Mouse (Mus musculus): ENCODE measurements around the gene Dph1. TPM values are rescaled to one million over a fixed set of nuclear protein-coding genes. Genes with fewer than 3 reads are reported as not detected.

The Dph1 gene
- polyA plus RNA-seq, 1 experiment from 2014 or later = 12.3 TPM

DNA sequence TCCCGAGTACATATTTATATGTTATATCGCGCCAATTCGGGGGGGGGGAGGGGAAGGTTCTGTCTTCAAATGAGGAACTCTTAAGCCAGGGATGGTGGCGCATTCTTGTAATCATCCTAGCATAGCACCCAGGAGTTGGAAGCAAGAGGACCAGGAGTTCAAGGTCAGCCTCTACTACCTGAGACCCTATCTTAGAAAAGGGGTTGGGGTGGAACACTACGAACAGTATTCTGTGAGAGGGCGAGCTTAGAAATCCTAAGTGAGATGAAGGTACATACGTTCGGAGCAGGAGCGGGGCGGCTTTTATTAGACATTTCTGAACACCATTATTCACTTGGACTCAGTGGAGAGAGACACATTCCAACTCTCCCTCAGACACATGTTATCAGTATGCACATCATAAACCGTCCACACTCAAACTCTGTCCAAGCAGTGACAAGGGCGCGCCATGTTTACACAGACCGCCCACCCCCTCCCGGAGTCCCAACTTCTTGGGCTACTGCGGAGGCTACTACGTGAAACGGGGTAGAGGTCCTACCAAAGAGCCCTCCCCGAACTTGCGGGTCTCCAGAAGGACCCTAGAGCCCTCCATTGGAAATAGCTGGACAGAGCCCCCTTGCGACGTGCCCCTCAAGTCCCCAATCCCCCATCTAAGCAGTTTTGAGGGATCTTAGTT is 21.5 kb downstream of the Dph1 start, which contains the start of gene Hic1:
TSS of gene Hic1 (minus strand) at position 115 of the 676 bp plus-strand sequence.
- peak within 1 kb of the TSS; percentile 72 for H3K9ac ChIP-seq (ENCODE audit: low read depth, low read length)
- peak within 1 kb of the TSS; percentile 67 for H3K4me3 ChIP-seq (ENCODE audit: low read depth, low read length)
- H3K4me2 ChIP-seq (replicated peaks; ENCODE audit: low read depth) = peak within 1 kb of the TSS; percentile 91
- no peaks in the 10 kb centered on the region for H3K9me3 ChIP-seq (ENCODE audit: control insufficient read depth)
- peak within 1 kb of the TSS; percentile 84 for H3K27ac ChIP-seq (ENCODE audit: low read depth, low read length)
- WGBS = 2% methylated on average over 23 of the region's 23 CpGs
- ATAC-seq = no peak
- peaks cover 9% of the 10 kb centered on the region; the same call in 1 of the 2 replicates for H3K36me3 ChIP-seq (ENCODE audit: control insufficient read depth, insufficient read depth)
- peaks cover 62% of the 10 kb centered on the region for H3K27me3 ChIP-seq (replicated peaks; ENCODE audit: control insufficient read depth, insufficient read depth, low read length)
- TF ChIP-seq CTCF (IDR thresholded peaks at IDR 0.05; ENCODE audit: low read depth) = no peak
- H3K4me1 ChIP-seq (replicated peaks; ENCODE audit: control insufficient read depth, insufficient read depth, low read length) = peaks cover 12% of the 10 kb centered on the region

DNA sequence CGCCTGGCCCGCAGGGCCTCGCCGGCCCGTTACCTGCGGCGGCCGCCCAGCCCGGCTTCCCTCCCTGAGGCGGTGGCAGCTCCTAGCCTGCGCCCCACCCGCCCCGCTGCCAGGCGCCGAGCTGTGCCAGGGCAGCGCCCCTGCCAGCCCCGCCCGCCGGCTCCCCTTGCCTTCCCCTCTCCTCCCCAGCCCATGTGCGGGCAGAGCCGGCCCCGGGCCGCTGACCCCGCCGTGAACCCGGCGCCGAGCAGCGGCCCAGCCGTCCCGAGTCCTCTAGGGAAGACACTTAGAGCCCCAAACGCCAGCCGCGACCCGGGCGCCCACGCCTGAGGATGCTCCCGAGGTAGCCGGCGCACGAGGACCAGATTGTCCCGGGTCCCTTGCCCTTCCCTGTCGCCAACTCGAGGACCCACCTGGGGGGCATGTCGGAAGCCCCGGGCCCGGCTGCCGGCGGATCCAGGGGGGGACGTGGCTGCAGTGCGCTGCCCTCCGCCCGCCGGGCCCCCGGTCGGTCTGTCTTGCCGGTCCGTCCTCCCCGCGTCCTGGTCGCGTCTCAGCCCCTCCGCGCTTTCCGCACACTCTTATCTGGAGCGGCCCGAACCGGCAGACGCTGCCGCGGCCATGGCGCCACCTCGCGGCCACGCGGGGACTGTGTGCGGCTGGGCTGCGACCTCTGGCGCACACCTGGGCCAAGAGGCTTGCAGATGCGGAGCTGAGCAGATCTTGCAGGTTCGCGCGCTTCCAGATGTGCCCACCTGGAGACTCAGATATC is 22.3 kb downstream of the Dph1 start:
- peaks cover 62% of the 10 kb centered on the region for H3K27me3 ChIP-seq (replicated peaks; ENCODE audit: control insufficient read depth, insufficient read depth, low read length)
- peaks cover 11% of the 10 kb centered on the region for H3K4me1 ChIP-seq (replicated peaks; ENCODE audit: control insufficient read depth, insufficient read depth, low read length)
- WGBS = under 1% methylated on average over 77 of the region's 83 CpGs
- peak overlapping the region; percentile 84 for H3K27ac ChIP-seq (ENCODE audit: low read depth, low read length)
- H3K36me3 ChIP-seq (ENCODE audit: control insufficient read depth, insufficient read depth) = peaks cover 16% of the 10 kb centered on the region; the same call in 1 of the 2 replicates
- ATAC-seq = peak; percentile 23; the same call in 1 of the 2 replicates
- H3K9me3 ChIP-seq (ENCODE audit: control insufficient read depth) = no peaks in the 10 kb centered on the region
- H3K4me3 ChIP-seq (ENCODE audit: low read depth, low read length) = peak overlapping the region; percentile 67
- TF ChIP-seq CTCF (IDR thresholded peaks at IDR 0.05; ENCODE audit: low read depth) = peak; percentile 99
- peak overlapping the region; percentile 72 for H3K9ac ChIP-seq (ENCODE audit: low read depth, low read length)
- peak overlapping the region; percentile 91 for H3K4me2 ChIP-seq (replicated peaks; ENCODE audit: low read depth)

DNA sequence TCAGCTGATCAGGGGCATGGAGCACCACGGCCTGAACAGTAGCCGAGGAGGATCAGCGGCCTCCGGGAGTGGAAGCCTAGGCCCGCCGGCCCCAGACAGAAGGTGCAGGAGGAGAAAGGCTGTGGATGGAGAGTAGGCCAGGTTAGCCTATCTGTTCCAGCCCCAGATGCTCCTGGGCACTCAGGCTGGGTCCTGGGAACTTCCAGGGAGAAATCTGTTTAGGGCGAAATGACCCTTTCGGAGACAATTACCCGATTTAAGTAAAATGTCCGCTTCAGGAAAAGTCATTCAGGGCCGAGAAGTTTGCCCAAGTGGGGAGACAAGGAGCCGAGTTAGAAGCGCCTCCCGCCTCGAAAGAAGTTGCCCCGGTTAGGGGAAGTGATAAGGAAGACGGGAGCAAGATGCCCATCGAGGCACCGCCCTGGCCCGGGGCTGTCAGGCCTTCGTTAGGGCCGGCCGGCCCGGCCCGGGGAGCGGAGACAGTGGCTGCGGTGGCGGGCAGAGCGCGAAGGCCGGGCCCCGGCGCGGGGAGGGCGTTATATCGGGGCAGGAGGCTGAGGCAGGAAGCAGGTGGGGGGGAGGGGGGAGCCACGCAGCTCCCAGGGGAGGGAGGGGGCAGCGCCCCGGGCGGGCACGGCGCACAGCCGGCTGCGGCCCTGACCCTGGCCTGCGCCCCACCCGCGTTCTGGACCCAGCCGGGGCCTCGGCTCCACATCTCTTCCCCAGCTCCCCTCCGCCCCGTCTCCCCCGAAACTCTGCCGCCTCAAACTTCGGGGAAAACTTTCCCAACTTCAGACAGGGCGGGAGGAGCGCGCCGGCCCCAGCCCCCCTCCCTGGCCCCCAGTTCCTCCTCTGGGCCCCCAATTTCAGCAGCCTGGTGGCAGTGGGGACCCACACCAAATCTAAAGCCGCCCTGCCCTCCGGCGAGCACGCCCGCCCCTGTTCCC is 23.1 kb downstream of the Dph1 start:
- Histone ChIP-seq H3K9me3 (ENCODE audit: control insufficient read depth) (no peaks in the 10 kb centered on the region), H3K36me3 (ENCODE audit: control insufficient read depth, insufficient read depth) (peaks cover 24% of the 10 kb centered on the region), H3K4me2 (replicated peaks; ENCODE audit: low read depth) (peak overlapping the region; percentile 91), H3K4me1 (replicated peaks; ENCODE audit: control insufficient read depth, insufficient read depth, low read length) (peaks cover 9% of the 10 kb centered on the region), H3K9ac (ENCODE audit: low read depth, low read length) (peak overlapping the region; percentile 72), H3K27me3 (replicated peaks; ENCODE audit: control insufficient read depth, insufficient read depth, low read length) (peaks cover 57% of the 10 kb centered on the region), H3K27ac (ENCODE audit: low read depth, low read length) (peak overlapping the region; percentile 84), H3K4me3 (ENCODE audit: low read depth, low read length) (peak overlapping the region; percentile 67)
- no peak for TF ChIP-seq CTCF (IDR thresholded peaks at IDR 0.05; ENCODE audit: low read depth)
- no peak for ATAC-seq
- 14% methylated on average over 60 of the region's 63 CpGs for WGBS

DNA sequence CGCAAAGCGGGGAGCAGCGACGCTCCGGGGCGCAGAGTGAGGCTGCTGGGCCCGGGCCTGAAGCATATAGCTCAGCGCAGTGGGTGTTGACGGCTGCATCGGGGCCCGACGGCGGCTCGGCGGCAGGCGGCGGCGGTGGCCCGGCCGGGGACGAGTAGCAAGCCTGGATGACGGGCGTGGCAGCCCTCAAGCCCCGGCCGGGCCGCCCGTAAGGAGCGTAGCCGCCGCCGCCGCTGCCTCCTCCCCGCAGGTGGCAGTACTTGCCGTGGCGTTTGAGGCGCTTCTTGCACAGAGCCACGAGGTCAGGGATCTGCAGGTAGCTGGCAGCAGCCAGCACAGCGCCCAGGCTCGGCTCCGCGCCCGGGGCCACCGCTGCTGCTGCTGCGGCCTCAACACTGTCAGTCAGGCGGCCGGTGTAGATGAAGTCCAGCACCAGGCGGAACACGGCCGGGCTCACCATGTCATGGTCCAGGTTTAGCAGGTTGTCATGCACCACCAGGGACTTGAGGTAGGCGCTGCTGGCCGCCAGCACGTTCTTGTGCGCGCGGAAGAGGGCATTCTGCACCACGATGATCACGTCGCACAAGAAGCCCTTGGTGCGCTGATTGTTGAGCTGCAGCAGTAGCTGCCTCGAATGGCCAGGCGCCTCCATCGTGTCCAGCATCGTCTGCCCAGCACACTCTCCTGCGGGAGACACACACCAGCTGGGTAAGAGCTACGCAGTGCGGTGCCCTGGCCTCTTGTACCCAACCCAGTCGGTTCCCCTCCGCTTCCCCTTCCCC is 24.0 kb downstream of the Dph1 start:
- no peak for ATAC-seq
- Histone ChIP-seq H3K4me1 (replicated peaks; ENCODE audit: control insufficient read depth, insufficient read depth, low read length) (peaks cover 4% of the 10 kb centered on the region), H3K4me2 (replicated peaks; ENCODE audit: low read depth) (peak overlapping the region; percentile 91), H3K36me3 (ENCODE audit: control insufficient read depth, insufficient read depth) (peaks cover 31% of the 10 kb centered on the region), H3K27me3 (replicated peaks; ENCODE audit: control insufficient read depth, insufficient read depth, low read length) (peaks cover 49% of the 10 kb centered on the region), H3K27ac (ENCODE audit: low read depth, low read length) (0 out of 2 replicates have a peak overlapping the region, but pooled peaks have one; percentile 84), H3K9me3 (ENCODE audit: control insufficient read depth) (no peaks in the 10 kb centered on the region), H3K9ac (ENCODE audit: low read depth, low read length) (peak overlapping the region; percentile 72), H3K4me3 (ENCODE audit: low read depth, low read length) (peak overlapping the region; percentile 67)
- 6% methylated on average over 57 of the region's 68 CpGs for WGBS
- TF ChIP-seq CTCF (IDR thresholded peaks at IDR 0.05; ENCODE audit: low read depth) = peak; percentile 46

DNA sequence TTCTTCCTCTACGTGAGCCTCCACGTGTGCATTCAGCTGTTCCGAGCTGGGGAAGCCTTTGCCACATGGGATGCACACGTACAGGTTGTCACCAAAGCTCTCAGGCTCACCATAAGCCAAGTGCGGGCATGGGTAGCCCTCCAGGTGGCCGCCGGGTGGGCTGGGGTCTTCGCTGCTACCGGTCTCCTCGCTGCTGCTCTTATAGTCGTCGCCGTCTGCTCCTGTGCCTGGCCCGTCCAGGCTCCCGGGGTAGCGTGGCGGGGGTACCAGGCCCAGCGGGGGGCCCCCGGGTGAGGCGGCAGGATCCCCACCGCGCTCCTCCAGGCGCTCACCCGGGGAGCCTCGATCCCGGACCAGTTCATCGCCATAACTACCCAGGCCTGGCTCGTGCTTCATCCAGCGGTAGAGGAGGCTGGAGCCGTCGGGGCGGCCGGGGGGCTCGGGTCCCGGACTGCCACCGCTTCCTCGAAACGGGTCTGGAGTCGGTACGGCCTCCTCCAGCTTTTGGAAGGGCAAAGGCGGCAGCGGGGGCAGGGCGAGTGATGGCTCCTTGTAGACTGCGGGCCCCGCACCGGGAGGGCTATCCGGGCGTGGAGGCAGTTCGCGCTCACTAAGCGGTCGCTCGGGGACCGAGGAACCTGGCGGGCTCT is 24.7 kb downstream of the Dph1 start:
- Histone ChIP-seq H3K4me1 (replicated peaks; ENCODE audit: control insufficient read depth, insufficient read depth, low read length) (peaks cover 4% of the 10 kb centered on the region), H3K27me3 (replicated peaks; ENCODE audit: control insufficient read depth, insufficient read depth, low read length) (peaks cover 41% of the 10 kb centered on the region)
- TF ChIP-seq CTCF (IDR thresholded peaks at IDR 0.05; ENCODE audit: low read depth) = no peak

More for the DNA sequence above, 24.7 kb downstream of the Dph1 start:
- peak overlapping the region; percentile 91 for H3K4me2 ChIP-seq (replicated peaks; ENCODE audit: low read depth)
- H3K4me3 ChIP-seq (ENCODE audit: low read depth, low read length) = peak overlapping the region; percentile 67
- WGBS = 10% methylated on average over 55 of the region's 55 CpGs
- H3K27ac ChIP-seq (ENCODE audit: low read depth, low read length) = peak overlapping the region; percentile 35; the same call in 1 of the 2 replicates
- peak overlapping the region; percentile 72 for H3K9ac ChIP-seq (ENCODE audit: low read depth, low read length)
- no peaks in the 10 kb centered on the region for H3K9me3 ChIP-seq (ENCODE audit: control insufficient read depth)
- no peak for ATAC-seq
- peaks cover 36% of the 10 kb centered on the region for H3K36me3 ChIP-seq (ENCODE audit: control insufficient read depth, insufficient read depth)
